Mouse (Mus musculus) C2C12 (cell line): ENCODE results near the gene Comp.

ENCODE experiments used
- CEBPB ChIP-seq: IDR thresholded peaks from one replicate; pipeline ENCODE4 v1.6.1; 2011; ENCODE audit warnings: low read depth, mild to moderate bottlenecking, control low read depth, moderate library complexity
- CTCF ChIP-seq: IDR thresholded peaks from one replicate; pipeline ENCODE4 v1.5.1; 2011; ENCODE audit not compliant: control insufficient read depth, insufficient read depth, insufficient read length
- MAX ChIP-seq: IDR thresholded peaks from one replicate; pipeline ENCODE4 v1.6.1; 2011; ENCODE audit warnings: mild to moderate bottlenecking, control low read depth
- MYOD1 ChIP-seq: IDR thresholded peaks from one replicate; pipeline ENCODE4 v1.6.1; 2011; ENCODE audit warnings: low read depth; ENCODE audit not compliant: control insufficient read depth, insufficient read length
- MYOG ChIP-seq: IDR thresholded peaks from one replicate; pipeline ENCODE4 v1.6.1; 2011; ENCODE audit not compliant: control insufficient read depth, insufficient read length; ENCODE audit errors: extremely low read depth
- USF1 ChIP-seq: IDR thresholded peaks from one replicate; pipeline ENCODE4 v1.6.1; 2011; ENCODE audit warnings: low read depth, mild to moderate bottlenecking, control low read depth, moderate library complexity

GRCm38 (mm10) chr8:70359411-70359810, 13.9 kb upstream of the Comp start:
- no peak for TF ChIP-seq CTCF
- no peak for TF ChIP-seq MAX
- TF ChIP-seq MYOG: no peak
- TF ChIP-seq USF1: no peak
- TF ChIP-seq CEBPB: no peak
- no peak for TF ChIP-seq MYOD1
